Mouse (Mus musculus): ENCODE results near the gene Galntl6. TPM values are rescaled to one million over a fixed set of nuclear protein-coding genes. Genes with fewer than 3 reads are reported as not detected.
"Not testable (repeated sequence)": the region's sequence is repeated elsewhere in the genome, so short reads cannot be mapped to it uniquely, and the experiment has no call there.

The Galntl6 gene
- total RNA-seq, 2 experiments from 2014 or later: 51.7 to 55.3 TPM

DNA sequence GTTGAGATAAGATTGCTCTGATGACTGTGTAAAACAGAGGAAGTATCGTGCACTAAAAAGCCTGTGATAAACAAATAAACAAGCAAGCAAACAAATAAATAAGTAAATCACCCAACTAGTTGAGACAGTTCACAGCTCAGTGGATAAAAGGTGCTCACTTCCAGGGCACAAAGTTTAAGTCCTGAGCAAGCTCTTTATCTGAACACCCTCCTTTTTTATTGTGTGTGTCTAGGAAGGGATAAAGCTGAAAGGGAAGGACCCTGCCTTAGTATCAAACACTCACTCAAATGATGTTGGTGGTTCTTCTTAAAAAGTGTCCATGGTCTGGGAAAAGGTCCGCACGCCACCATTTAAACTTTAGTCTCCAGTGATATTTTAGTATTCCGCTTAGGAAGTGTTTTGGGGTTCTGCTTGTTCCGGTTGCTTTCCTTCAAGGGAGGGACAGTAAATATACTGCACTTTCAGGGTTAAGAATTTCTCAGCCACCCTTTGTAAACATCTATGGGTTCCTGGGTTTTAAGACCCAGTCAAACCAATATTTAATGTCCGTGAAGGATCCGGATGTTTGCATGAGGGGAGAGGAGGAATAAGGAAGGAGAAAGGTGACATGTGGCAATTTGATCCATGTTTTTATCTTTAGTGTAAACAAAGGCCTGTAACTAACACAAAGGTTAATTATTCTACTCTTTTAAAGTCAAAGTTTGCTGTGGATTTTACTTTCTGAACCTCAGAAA lies 1134.3 kb downstream of the Galntl6 start:
- DNase-seq (ENCODE audit: low spot score in 2 of 2): no peak

GRCm38 (mm10) chr8:57776723-57777122 lies 1135.7 kb downstream of the Galntl6 start:
- DNase-seq (ENCODE audit: low spot score in 2 of 2): no peak

DNA sequence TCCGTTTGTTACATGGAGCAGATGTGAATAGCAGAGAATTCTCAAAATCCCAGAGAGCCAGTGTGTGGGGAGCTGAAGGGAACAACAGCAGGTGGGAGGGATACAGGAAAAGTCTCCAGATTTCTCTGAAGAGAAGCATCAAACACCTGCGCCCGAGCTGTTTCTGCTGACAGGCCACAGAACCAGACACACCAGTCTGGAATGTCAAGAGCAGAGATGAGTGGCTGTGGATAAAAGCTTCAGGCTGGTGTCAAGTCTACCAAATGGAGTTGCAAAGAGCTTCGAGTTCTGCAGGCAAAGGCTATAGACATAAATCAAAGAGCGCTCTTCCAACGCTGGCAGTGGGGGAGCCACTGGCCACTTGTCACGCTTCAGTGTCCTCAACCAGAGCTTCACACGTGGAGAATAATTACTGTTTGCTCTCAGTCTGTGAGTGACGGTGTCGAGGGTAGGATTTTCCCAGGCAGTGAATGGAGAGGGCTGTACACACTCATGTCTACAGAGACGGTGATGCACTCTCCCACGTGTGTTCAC lies 1139.6 kb downstream of the Galntl6 start:
- DNase-seq (ENCODE audit: low spot score in 2 of 2): no peak

DNA sequence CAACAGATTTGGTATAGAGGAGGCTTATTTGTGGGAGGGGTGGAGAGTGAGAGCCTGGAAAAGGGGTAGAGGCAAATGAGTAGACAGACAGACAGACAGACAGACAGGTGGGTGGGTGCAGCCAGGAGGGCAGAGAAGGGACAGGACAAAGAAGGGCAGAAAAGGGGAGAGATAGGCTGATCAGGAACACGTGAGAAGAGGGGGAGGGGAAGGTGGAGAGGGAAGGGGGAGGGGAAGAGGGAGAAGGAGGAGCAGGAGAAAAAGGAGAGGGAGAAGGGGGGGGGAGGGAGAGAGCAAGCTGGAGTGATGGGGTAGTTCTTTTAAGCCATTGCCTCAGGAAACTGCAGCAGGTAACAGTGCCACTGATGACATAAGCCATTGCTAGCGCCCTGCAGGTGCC lies 1144.9 kb downstream of the Galntl6 start:
- no peak for DNase-seq (ENCODE audit: low spot score in 2 of 2)

GRCm38 (mm10) chr8:57766471-57767065 lies 1145.9 kb downstream of the Galntl6 start:
- DNase-seq (ENCODE audit: low spot score in 2 of 2): no peak

DNA sequence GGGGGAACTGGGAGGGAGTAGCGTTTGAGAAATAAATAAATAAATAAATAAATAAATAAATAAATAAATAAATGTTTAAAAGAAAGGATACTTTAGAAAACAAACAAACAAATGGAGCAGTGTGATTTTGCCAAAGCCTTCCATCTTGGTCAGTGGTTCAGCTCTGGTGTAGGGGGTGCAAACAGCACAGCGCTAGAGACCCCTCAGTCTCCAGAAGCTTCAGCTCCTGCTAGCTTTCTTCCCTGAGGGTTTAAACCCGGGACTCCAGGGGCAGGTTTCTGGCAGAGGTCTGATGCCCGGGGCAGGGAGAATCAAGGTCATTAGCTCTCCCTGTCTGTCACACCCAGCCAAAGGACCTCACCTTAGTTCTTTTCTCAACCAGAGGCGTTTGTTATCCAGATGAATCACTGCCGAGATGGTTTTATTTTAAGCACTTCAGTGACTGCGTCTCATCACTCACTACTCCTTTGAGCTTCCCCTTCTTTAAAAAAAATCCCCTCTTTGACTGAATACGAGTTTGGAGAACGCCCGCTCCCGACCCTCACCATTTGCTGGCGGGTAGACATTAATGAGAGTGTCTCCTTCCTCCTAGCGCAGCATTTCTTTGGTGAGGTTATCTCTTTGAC lies 1146.6 kb downstream of the Galntl6 start:
- no peak for DNase-seq (ENCODE audit: low spot score in 2 of 2)

DNA sequence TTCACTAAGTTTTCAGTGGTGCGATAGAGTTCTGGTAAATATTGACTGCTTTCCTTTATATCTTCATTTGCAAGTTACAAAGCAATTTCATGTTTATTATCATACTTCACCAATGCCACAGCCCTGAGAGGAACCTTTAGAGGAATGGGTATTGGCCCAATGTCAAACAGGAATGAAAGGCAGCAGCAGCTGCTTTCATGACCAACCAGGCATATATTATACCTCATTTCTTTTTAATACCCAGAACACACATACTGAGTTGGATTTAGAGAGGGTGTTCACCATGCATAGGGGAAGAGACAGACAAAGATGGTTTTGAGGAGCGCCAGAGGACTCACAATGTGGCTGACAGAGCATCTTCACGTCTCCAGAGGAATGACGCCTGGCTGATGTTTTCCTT lies 1147.2 kb downstream of the Galntl6 start:
- DNase-seq (ENCODE audit: low spot score in 2 of 2): no peak

DNA sequence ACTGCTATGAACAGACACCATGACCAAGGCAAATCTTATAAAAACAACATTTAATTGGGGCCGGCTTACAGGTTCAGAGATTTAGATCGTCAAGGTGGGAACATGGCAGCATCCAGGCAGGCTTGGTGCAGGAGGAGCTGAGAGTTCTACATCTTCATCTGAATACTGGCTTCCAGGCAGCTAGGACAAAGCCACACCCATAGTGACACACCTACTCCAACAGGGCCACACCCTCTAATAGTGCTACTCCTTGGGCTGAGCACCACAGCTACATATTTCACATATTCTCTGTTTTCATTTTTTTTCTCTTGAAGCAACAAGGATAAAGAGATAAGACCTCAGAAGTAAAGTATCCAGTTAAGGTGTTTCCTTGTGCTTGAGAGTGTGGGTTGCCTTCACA lies 1149.8 kb downstream of the Galntl6 start:
- not testable (repeated sequence) for DNase-seq (ENCODE audit: low spot score in 2 of 2)

DNA sequence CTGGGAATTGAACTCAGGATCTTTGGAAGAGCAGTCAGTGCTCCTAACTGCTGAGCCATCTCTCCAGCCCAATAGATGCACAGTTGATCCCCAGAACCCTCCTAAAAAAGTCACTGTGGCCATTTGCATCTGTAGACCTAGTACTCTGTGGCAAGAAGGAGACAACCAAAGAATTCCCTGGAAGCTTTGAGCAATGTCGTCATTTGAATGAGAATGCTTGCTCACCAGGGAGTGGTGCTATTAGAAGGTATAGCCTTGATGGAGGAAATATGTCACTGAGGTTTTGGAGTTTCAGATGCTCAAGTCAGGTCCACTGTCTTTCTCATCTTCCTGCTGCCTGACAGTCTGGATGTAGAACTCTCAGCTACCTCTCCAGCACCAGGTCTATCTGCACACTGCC lies 1151.5 kb downstream of the Galntl6 start:
- DNase-seq (ENCODE audit: low spot score in 2 of 2): no peak

DNA sequence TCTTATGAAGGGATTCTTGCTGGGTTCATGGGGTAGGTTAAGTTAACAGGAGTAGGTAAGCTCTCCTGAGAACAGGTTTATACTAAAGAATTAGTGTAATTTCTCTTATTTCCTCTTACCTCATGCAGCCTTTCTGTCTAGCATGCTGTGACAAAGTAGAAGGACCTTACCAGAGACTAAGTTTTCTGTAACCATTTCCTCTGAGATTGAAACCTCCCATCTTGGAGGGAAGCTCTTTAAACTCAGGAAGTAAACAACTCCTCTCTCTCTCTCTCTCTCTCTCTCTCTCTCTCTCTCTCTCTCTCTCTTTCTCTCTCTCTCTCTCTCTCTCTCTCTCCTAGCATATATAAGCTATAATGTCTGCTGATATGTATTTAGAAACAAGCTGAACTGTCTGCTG lies 1153.6 kb downstream of the Galntl6 start:
- no peak for DNase-seq (ENCODE audit: low spot score in 2 of 2)

GRCm38 (mm10) chr8:57757476-57757875 lies 1155.0 kb downstream of the Galntl6 start:
- DNase-seq (ENCODE audit: low spot score in 2 of 2): no peak

DNA sequence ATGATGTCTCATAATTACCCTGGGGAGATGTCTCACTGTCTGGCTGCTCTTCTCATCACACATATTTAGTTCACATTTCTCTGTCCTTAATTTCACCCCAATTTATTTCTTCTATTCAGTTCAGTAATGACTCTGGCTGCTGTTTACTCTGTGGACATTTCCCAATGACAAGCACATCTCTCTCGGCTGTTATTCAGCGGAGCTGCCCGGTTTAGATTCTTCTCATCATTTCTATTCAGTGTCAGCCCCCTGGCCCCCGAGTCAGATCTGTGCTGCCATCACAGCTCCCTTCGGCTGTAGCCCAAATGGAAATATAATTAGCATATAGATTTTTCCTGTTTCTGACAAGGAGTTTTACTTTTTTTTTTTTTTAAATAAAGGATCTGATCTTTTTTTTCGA lies 1158.4 kb downstream of the Galntl6 start:
- peak in 1 of 2 experiments; percentile 8 for DNase-seq (ENCODE audit: low spot score in 2 of 2)

DNA sequence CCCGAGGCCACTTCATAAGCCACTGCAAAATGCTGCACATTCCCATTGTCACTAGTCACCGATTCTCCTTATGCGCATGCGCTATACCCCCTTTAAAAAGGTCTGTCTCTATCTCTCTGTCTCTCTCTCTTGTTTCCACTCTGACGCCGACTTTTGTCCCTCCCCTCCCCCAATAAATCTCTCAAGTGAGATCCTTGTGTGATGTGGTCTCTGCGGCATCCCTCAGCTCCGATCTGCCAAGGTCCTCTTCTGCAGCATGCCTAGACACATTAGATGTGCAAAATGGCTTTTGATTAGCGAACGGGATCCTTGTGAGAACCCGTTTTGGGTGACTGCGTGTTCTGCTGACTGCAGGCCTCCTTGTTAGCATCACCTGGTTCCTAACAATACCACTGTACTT lies 1168.8 kb downstream of the Galntl6 start:
- DNase-seq (ENCODE audit: low spot score in 2 of 2): no peak

- no peak for DNase-seq (ENCODE audit: low spot score in 2 of 2)
These were observed 1170.5 kb downstream of the Galntl6 start for GRCm38 (mm10) chr8:57741983-57742382.

DNA sequence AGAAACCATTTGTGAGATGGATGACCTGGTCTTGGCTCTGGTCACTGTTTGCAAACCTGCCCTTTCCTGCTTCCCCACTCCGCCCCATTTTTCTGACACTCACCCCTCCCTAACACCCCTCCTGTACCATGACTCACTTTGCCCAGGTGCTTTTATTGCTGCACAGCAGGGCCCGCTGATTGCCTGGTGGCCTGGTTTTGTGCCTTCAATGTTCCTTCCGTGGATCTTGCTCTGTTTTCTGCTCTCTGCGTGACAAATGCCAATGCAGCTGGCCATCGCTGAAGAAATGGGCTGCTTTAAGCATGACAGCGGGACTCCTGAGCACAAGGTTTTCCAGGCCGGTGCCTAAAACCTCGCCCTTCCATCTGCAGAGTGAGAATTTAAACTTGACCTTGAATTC lies 1171.1 kb downstream of the Galntl6 start:
- DNase-seq (ENCODE audit: low spot score in 2 of 2): no peak

DNA sequence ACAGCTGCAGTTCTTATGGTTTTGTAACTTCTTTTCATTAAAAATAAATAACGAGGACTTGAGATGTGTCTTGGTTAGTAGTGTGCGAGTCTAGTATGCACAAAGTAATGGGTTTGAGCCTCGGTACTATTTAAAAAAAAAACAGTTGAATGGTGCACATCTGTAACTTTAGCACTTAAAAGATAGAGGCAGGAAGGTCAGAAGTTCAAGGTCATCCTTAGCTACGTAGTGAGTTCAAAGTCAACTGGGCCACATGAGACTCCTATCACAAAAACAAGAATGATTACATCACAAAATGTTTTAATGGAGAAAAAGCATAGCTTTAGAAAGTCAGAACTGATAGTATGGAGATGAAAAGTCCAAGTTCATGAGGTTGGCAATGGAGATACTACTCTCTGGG lies 1175.2 kb downstream of the Galntl6 start:
- DNase-seq (ENCODE audit: low spot score in 2 of 2): no peak

- DNase-seq (ENCODE audit: low spot score in 2 of 2): no peak
These were observed 1179.6 kb downstream of the Galntl6 start for GRCm38 (mm10) chr8:57732795-57733194.

DNA sequence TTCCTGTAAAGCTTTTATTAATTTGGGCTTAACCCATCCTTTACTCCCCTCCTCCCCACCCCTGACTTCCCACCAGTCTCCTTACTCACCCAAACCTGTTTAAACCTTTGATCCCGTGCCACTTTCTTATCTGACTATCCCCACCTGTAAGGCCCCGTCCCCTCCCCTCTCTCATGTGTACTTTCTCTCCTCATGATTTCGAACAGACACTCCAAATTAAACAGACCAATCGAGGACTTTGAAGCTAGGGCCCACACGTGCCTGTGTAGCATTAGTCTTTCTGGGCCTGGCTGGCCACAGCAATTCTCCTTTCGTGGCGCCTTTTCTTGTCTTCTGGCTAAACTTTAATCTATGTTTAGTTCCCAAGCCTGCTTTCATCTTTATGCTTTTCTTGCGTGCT lies 1180.8 kb downstream of the Galntl6 start:
- DNase-seq (ENCODE audit: low spot score in 2 of 2): no peak

DNA sequence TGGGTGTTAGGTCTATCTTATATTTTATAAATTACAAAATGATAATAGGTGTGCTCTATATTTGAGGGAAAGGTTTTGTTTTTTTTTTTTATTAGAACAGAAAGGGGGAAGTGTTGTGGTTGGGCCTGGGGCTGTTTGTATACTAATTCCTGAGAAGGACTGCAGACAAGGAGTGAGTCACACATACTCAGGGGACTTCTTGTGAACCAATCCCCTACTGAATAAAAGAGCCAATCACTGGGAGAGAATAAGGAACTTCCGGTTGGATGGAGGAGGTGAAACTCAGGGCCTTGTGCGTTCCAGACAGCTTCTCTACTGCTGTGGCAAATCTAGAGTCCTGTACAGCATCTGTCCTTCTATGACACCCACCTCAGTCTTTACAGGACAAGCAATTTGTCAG lies 1184.2 kb downstream of the Galntl6 start:
- DNase-seq (ENCODE audit: low spot score in 2 of 2): no peak

DNA sequence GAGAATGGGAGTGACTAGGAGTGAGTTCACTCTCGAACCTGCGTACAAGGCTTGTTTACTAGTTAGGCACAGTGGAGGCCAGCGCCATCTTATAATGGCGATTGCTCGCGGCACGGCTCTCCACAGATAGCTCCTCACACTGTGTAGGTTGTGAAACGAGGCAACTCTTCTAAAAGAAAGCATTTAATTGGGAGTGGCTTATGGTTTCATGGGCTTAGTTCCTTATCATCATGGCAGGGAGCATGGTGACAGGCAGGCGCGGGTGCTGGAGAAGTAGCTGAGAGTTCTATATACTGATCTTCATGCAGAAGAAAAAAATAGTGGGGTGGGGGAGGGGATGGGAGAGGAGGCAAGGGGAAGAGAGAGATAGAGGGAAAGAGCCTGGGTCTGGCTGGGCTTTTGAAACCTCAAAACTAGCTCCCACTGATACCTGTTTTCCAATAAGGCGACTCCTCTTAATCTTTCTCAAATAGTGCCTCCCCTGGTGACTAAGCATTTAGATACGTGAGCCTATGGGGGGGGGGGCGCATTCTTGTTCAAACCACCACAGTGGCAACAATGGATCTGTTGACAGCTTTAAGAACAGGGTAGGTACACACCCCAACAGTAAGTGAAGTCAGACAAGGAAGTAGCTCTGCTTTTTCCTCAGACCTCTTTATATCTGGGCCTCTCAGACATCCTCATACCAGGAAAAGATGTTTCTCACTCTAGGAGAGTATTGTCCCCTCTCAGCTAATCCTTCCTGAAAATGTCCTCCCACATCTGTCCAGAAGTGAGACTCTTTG lies 1187.4 kb downstream of the Galntl6 start:
- no peak for DNase-seq (ENCODE audit: low spot score in 2 of 2)
